Mouse (Mus musculus): ENCODE measurements around the gene Lmod3.
A peak's percentile ranks its signal among the peaks of the same experiment; 100 is the strongest.
"Not testable (repeated sequence)": the region's sequence is repeated elsewhere in the genome, so short reads cannot be mapped to it uniquely, and the experiment has no call there.

Lmod3 gene

GRCm38 (mm10) chr6:97275760-97276159, 23.2 kb upstream of the Lmod3 start:
- no peak for DNase-seq

DNA sequence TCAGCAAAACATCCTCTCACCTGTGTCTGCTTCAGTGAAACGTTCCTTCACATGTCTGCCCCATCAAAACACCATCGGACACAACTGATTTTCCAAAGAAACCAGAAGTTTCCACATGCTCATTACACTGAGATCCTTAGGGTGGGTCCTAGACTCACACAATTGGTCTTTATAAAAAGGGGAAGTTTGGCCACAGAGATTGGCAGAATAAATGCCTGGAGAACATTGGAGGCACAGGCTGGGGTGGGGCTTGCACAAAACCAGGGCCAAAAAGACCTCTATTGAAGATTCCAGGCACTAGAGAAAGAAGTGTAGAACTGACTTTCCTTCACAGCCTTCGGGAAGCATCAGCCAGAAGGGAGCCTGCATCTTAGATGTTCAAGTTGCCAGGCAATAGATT, 21.2 kb upstream of the Lmod3 start:
- no peak for DNase-seq

- DNase-seq = no peak
Observed at GRCm38 (mm10) chr6:97273058-97273710, 20.6 kb upstream of the Lmod3 start.

GRCm38 (mm10) chr6:97272349-97272748, 19.8 kb upstream of the Lmod3 start:
- no peak for DNase-seq

DNA sequence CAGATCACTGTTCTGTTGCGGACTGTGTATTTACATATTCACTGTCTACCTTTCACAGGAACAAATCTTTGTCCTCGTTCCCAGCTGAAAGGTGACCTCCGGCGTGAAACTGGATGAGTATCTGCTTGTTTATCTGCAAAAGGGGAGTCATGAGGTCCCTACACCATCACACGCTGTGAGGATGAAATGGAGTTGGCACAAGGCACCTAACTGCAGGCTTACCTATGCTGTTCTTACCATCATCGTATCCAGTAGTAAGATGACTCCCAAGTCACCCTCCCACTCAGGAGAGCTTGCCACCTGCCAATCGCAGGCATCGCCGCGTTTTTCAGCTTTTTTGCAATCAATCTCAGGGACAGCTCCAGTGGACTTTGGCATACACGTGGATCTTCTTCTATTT, 17.0 kb upstream of the Lmod3 start:
- DNase-seq = no peak

DNA sequence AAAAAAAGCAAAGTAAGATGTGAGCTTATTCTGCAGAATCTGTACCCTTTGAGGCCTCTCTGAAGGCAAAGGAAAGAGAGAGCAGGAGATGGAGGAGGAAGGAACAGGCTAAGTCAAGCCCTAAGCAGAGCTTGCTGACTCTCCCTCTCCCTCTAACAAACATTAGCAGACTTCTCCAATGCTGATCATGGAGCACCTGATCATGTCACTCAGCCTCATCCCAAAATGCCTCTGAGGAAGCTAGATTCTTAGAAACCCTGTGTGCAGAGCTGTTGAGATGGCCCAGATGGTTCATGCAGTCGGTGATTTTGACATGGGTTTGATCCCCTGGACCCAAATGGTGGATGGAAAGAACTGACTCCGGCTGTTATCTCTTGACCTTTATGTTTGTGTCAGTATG, 14.6 kb upstream of the Lmod3 start:
- DNase-seq = no peak

DNA sequence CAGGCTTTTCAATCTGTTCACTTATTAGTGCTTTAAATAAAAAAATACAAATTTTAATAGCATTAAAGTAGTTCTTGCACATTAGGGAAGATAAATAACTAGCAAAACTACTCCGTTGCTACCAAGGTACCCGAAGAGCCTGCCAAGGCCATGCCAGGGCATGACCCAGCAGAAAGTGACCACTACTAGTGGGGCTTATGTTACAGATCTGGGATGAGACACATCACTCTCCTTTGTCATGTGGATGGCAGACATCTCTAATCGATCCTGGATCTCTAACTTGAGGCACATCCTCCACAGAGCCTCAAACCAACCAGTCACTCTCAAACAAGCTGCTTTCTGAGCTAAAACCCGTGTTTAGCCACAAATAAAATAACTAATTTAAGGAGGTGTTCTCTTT, 14.1 kb upstream of the Lmod3 start:
- no peak for DNase-seq

DNA sequence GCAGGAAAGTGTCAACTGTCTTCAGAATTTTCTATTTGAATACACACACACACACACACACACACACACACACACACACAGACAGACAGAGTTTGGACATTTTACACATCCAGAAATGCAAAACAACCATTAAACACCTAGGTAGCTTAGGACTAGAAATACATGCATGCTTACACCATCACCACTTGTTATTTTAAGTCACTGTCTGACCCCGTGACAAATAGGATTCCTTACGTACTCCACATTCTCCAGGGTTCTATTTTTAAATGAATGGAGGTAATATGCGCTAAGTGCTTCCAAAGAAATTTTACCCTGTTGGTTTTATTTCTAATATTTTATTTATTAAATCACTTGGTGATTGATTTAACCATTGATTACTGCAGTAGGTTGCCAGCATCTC, 13.1 kb upstream of the Lmod3 start:
- no peak for DNase-seq

- DNase-seq = peak; percentile 43
Observed at GRCm38 (mm10) chr6:97265240-97265639, 12.7 kb upstream of the Lmod3 start.

DNA sequence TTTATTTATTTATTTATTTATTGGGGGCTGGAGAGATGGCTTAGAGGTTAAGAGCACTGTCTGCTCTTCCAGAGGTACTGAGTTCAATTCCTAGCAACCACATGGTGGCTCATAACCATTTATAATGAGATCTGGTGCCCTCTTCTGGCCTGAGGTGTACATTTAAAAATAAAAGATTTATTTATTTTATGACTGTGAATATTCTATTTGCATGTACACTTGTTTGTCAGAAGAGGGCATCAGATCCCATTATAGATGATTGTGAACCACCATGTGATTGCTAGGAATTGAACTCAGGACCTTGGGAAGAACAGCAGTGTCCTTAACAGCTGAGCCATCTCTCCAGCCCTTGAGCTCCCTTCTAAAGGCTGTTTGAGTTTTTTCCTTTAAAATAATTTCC, 11.2 kb upstream of the Lmod3 start:
- DNase-seq = not testable (repeated sequence)

DNA sequence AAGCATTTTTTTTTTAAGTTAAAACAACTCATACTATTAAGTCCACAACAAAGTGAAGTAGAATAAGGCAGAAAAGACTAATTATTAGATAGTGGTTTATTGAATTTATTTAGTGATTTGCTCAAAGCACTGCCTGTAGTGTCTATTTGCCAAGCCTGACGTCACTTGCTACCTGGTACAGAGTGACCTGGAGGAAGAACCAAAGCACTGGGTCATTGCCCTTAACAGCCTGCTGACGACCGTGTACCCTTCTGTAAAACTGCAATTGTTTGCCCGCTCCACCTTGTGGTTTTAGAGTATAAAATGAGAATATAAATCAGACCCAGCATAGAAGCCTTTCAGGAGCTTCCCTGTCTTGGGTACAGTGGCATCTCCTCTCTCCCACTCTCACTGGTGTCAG, 9.7 kb upstream of the Lmod3 start:
- peak; percentile 20 for DNase-seq

- not testable (repeated sequence) for DNase-seq
Observed at GRCm38 (mm10) chr6:97259926-97260325, 7.4 kb upstream of the Lmod3 start.

GRCm38 (mm10) chr6:97258489-97258888, 5.9 kb upstream of the Lmod3 start:
- DNase-seq = no peak

DNA sequence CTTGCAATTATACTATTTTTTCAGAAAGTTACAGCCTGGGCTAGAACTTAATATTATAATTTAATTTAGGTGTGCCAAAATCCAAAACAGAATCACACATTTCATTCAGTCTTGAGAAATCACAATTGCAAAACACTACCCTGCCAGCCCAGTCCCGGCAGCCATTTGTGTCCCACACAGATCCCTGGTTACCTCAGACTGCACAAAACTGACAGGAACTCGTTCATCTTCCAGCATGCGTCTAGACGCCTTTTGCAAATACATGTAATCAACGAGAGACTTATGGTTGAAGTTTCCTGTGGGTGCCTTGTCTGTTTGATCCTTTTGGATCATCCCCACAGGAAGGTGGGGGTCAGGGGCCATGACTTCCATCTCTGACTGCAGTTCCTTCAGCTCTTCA, 473 bp downstream of the Lmod3 start:
- DNase-seq = no peak

DNA sequence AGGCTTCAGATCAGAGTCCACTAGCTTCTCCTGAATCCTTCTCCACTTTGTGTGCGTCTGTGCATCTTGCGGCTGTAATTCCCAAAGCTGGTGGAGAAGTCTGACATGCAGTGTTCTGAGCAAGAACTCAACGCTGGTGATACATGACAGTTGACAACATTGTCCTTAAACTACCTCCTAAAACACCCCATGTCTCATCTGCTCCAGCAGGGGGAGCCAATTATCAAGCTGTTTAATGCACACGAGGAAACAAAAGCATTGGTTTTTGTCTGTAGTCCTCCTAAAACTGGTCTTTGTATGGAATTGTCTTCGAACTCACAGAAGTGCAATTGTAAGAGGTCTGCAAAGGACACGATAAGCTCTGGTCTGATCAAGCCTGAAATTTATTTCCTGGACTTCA, 1.6 kb downstream of the Lmod3 start:
- peak; percentile 72 for DNase-seq

DNA sequence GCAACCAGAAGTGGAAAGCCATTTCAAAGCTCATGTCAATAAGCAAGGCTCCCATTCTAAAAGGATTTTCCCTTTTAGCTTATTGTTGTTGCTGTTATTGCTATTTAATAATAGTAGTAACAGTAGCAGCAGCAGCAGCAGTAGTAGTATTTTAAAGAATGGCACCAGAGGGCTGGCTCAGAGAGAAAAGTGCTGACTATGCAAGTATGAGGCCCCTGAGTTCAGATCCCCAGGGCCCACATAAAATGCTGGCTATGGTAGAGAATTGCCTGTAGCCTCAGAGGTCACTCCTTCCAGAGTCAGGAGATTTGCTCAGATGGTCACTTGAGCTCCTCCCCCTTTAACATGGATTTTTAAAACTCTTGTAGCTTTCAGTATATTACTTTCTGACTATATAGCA, 7.4 kb downstream of the Lmod3 start:
- no peak for DNase-seq

- no peak for DNase-seq
Observed at GRCm38 (mm10) chr6:97242522-97242921, 10.0 kb downstream of the Lmod3 start.

- no peak for DNase-seq
Observed at GRCm38 (mm10) chr6:97240092-97240491, 12.5 kb downstream of the Lmod3 start.

- no peak for DNase-seq
Observed at GRCm38 (mm10) chr6:97239360-97239759, 13.2 kb downstream of the Lmod3 start.

DNA sequence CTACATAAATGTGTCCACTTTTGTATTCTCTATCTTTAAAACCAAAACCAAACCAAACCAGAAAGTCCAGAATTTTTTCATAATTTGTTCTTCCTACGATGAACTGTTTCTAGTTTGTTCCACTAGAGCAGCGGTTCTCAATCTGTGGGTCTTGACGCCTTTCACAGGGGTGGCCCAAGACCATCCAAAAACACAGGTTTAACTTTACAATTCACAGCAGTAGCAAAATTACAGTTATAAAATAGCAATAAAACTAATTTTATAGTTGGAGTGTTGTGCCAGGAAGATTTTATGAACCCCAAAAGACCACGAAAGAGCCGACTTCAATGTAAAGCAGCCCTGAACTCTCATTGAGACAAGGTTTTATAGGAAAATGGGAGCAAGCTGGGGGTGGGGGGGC, 16.5 kb downstream of the Lmod3 start:
- DNase-seq = no peak

GRCm38 (mm10) chr6:97234911-97235668, 17.5 kb downstream of the Lmod3 start:
- DNase-seq = no peak

DNA sequence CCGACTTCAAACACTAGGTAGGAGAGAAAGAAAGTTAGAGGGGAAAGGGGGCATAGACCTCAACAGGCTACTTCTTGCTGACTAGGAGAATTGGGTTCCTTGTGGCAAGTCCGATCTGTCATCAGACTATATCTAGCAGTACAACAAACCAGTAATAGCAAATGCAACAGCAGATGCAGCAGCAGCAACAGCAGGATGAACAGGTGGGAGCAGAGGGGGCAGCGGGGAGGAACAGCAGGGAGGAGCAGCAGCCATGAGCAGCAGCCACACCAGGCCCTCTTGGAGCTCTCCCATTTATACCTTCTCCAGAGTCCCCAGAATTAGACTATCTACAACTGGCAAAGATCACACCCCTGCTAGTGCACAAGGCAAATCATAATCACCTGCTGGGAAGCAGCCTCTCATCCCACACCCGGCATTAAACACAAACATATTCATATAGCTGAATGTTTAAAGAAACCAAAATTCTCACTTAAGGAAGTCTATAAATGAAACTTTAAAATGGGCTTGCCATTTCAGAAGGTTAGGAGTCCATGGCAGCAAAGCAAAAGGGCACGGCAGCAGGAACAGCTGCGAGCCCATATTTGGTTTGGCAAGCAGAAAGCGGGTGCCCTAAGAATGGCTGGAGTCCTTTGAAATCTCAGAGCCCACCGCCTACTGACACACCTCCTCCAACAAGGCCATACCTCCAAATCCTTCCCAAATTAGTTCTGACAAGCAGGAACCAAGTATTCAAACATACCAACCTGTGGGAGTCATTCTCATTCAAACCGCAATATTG, 25.3 kb downstream of the Lmod3 start:
- no peak for DNase-seq

GRCm38 (mm10) chr6:97226083-97226491, 26.5 kb downstream of the Lmod3 start:
- DNase-seq = no peak

GRCm38 (mm10) chr6:97224505-97224904, 28.1 kb downstream of the Lmod3 start:
- no peak for DNase-seq

Data from kidney, adult 9 months (tissue).